Mouse (Mus musculus) urinary bladder, postnatal 4 days (tissue): Measurements from ENCODE around the gene Urb1.
"Not testable (repeated sequence)": the region's sequence is repeated elsewhere in the genome, so short reads cannot be mapped to it uniquely, and the experiment has no call there.

Source experiments
- DNase-seq, 2 experiments: peaks; one replicate each; pipeline ENCODE4 v3.0.0; 2021 to 2022; ENCODE audit warnings: low spot score in 2 of 2

Urb1 gene

GRCm38 (mm10) chr16:90823986-90824385 lies 13.8 kb upstream of the Urb1 start:
- not testable (repeated sequence) for DNase-seq

- no peak for DNase-seq
Observed at GRCm38 (mm10) chr16:90822981-90823380, 12.8 kb upstream of the Urb1 start.

GRCm38 (mm10) chr16:90822284-90822935 lies 12.2 kb upstream of the Urb1 start:
- no peak for DNase-seq

- no peak for DNase-seq
Observed at GRCm38 (mm10) chr16:90821046-90821697, 11.0 kb upstream of the Urb1 start.

GRCm38 (mm10) chr16:90820326-90820725 lies 10.1 kb upstream of the Urb1 start:
- DNase-seq = no peak

GRCm38 (mm10) chr16:90812086-90812485 lies 1.9 kb upstream of the Urb1 start:
- no peak for DNase-seq

GRCm38 (mm10) chr16:90810716-90811256 lies 573 bp upstream of the Urb1 start:
- DNase-seq = no peak

- no peak for DNase-seq
Observed at GRCm38 (mm10) chr16:90804466-90804865, 5.7 kb downstream of the Urb1 start.

GRCm38 (mm10) chr16:90801928-90802327 lies 8.3 kb downstream of the Urb1 start:
- DNase-seq = no peak

- DNase-seq = no peak
Observed at GRCm38 (mm10) chr16:90801251-90801650, 9.0 kb downstream of the Urb1 start.

- DNase-seq = no peak
Observed at GRCm38 (mm10) chr16:90799840-90800239, 10.4 kb downstream of the Urb1 start.

- DNase-seq = no peak
Observed at GRCm38 (mm10) chr16:90798848-90799247, 11.4 kb downstream of the Urb1 start.

- no peak for DNase-seq
Observed at GRCm38 (mm10) chr16:90798446-90798845, 11.8 kb downstream of the Urb1 start.

GRCm38 (mm10) chr16:90794708-90795107 lies 15.5 kb downstream of the Urb1 start:
- DNase-seq = no peak

- no peak for DNase-seq
Observed at GRCm38 (mm10) chr16:90792500-90792899, 17.7 kb downstream of the Urb1 start.

GRCm38 (mm10) chr16:90792066-90792465 lies 18.1 kb downstream of the Urb1 start:
- no peak for DNase-seq

GRCm38 (mm10) chr16:90790946-90791345 lies 19.3 kb downstream of the Urb1 start:
- DNase-seq = no peak

- DNase-seq = no peak
Observed at GRCm38 (mm10) chr16:90788580-90788979, 21.6 kb downstream of the Urb1 start.

GRCm38 (mm10) chr16:90785257-90785656 lies 25.0 kb downstream of the Urb1 start:
- no peak for DNase-seq

- no peak for DNase-seq
Observed at GRCm38 (mm10) chr16:90783302-90783701, 26.9 kb downstream of the Urb1 start.

- no peak for DNase-seq
Observed at GRCm38 (mm10) chr16:90779783-90780182, 30.4 kb downstream of the Urb1 start.

GRCm38 (mm10) chr16:90775946-90776520 lies 34.2 kb downstream of the Urb1 start:
- DNase-seq = no peak

GRCm38 (mm10) chr16:90774646-90775045 lies 35.6 kb downstream of the Urb1 start:
- no peak for DNase-seq
